ENCODE assay signal across 32 mouse cellular contexts in genomic region chr2:156286733-156287132, GRCm38 (mm10). TPM values are rescaled to one million over a fixed set of nuclear protein-coding genes. Genes with fewer than 3 reads are reported as not detected.
DNase-seq lines count a peak whose midpoint lies in the region; ATAC-seq and TF ChIP-seq lines count a peak whose summit lies in the region.
"Had no signal": no experiment of that assay in that cellular context is flagged by ENCODE, and none has a peak within 500 bp of the region (broad histone marks: within the 10 kb centered on the region; RNA-seq: fewer than 3 reads in every experiment).

No protein-coding gene starts in this region.

- H3K36me3 ChIP-seq in intestine, postnatal 0 days (ENCODE audit: control insufficient read depth, insufficient read depth): peaks cover 46% of the 10 kb centered on the region
- H3K36me3 ChIP-seq in intestine, embryonic 15.5 days: peaks cover 6% of the 10 kb centered on the region; the same call in 1 of the 2 replicates
- H3K36me3 ChIP-seq in E14TG2a.4 (ENCODE audit: insufficient read depth, low read length): peaks cover 99% of the 10 kb centered on the region
- peaks cover 3% of the 10 kb centered on the region; the same call in 1 of the 2 replicates for H3K36me3 ChIP-seq in stomach, postnatal 0 days (ENCODE audit: control insufficient read depth, insufficient read depth, low read length)
- H3K36me3 ChIP-seq in hindbrain, embryonic 12.5 days: peaks cover 47% of the 10 kb centered on the region
- peaks cover 80% of the 10 kb centered on the region for H3K36me3 ChIP-seq in kidney, embryonic 15.5 days

- H3K9me3 ChIP-seq in intestine, postnatal 0 days (ENCODE audit: control insufficient read depth): no peaks in the 10 kb centered on the region
- no peaks in the 10 kb centered on the region for H3K9me3 ChIP-seq in intestine, embryonic 15.5 days
- H3K9me3 ChIP-seq in E14TG2a.4 (ENCODE audit: low read length): no peaks in the 10 kb centered on the region
- no peaks in the 10 kb centered on the region for H3K9me3 ChIP-seq in stomach, postnatal 0 days (ENCODE audit: control insufficient read depth, low read length)
- no peaks in the 10 kb centered on the region for H3K9me3 ChIP-seq in hindbrain, embryonic 12.5 days (replicated peaks)
- H3K9me3 ChIP-seq in kidney, embryonic 15.5 days (replicated peaks): no peaks in the 10 kb centered on the region
- H3K9me3 ChIP-seq: embryonic facial prominence, embryonic 10.5 days; embryonic facial prominence, embryonic 15.5 days; forebrain, embryonic 13.5 days; G1E; heart, embryonic 10.5 days; heart, embryonic 15.5 days; hindbrain, embryonic 13.5 days; limb, embryonic 13.5 days; midbrain, embryonic 10.5 days; midbrain, embryonic 15.5 days had no signal

- no peak for DNase-seq in Patski (ENCODE audit: low read depth, low spot score)
- no peak for DNase-seq in stomach, postnatal 0 days (ENCODE audit: low spot score)
- DNase-seq: adrenal gland, adult 8-10 months; cerebellum, adult 2 months; cerebellum, postnatal 25 days; gastrocnemius, postnatal 10 days; heart, postnatal 36 days; kidney, adult 18-20 months; kidney, postnatal 4 days; lung, adult 18-20 months; lung, postnatal 14 days; right cerebral cortex, adult 18-20 months; spleen, adult 18-20 months; thymus, adult 18-20 months; thymus, postnatal 25 days had no signal

- CTCF ChIA-PET in Patski (lab: Charles Lee): interaction anchor here (1.4 kb wide), 1 partner anchor 8 kb away, joined by 4 read pairs; no protein-coding TSS in a partner anchor

- no peaks in the 10 kb centered on the region for H3K4me1 ChIP-seq in intestine, postnatal 0 days (replicated peaks; ENCODE audit: control insufficient read depth, insufficient read depth, low read length)
- no peaks in the 10 kb centered on the region for H3K4me1 ChIP-seq in intestine, embryonic 15.5 days (replicated peaks)
- peaks cover 27% of the 10 kb centered on the region for H3K4me1 ChIP-seq in E14TG2a.4 (replicated peaks; ENCODE audit: low read depth, low read length)
- H3K4me1 ChIP-seq in stomach, postnatal 0 days (replicated peaks; ENCODE audit: control insufficient read depth, insufficient read depth): no peaks in the 10 kb centered on the region
- H3K4me1 ChIP-seq in hindbrain, embryonic 12.5 days: no peaks in the 10 kb centered on the region
- no peaks in the 10 kb centered on the region for H3K4me1 ChIP-seq in kidney, embryonic 15.5 days
- H3K4me1 ChIP-seq: embryonic facial prominence, embryonic 10.5 days; embryonic facial prominence, embryonic 15.5 days; forebrain, embryonic 13.5 days; hindbrain, embryonic 13.5 days; midbrain, embryonic 10.5 days; midbrain, embryonic 15.5 days had no signal

- H3K27me3 ChIP-seq in intestine, postnatal 0 days (replicated peaks; ENCODE audit: control insufficient read depth, insufficient read depth, low read length): no peaks in the 10 kb centered on the region
- H3K27me3 ChIP-seq in intestine, embryonic 15.5 days (replicated peaks): no peaks in the 10 kb centered on the region
- H3K27me3 ChIP-seq in E14TG2a.4 (ENCODE audit: insufficient read depth, low read length) (no peaks in the 10 kb centered on the region), Patski (no peaks in the 10 kb centered on the region)
- H3K27me3 ChIP-seq in stomach, postnatal 0 days (ENCODE audit: control insufficient read depth, insufficient read depth, low read length): no peaks in the 10 kb centered on the region
- H3K27me3 ChIP-seq in hindbrain, embryonic 12.5 days: no peaks in the 10 kb centered on the region
- no peaks in the 10 kb centered on the region for H3K27me3 ChIP-seq in kidney, embryonic 15.5 days
- H3K27me3 ChIP-seq: embryonic facial prominence, embryonic 15.5 days; forebrain, embryonic 13.5 days; heart, embryonic 15.5 days; hindbrain, embryonic 13.5 days; limb, embryonic 13.5 days; midbrain, embryonic 15.5 days had no signal

- H3K4me3 ChIP-seq in intestine, postnatal 0 days (ENCODE audit: low read depth, low read length): no peak overlapping the region
- no peak overlapping the region for H3K4me3 ChIP-seq in intestine, embryonic 15.5 days (replicated peaks)
- no peak overlapping the region for H3K4me3 ChIP-seq in E14TG2a.4 (replicated peaks; ENCODE audit: low read length)
- H3K4me3 ChIP-seq in stomach, postnatal 0 days (ENCODE audit: low read depth, low read length): no peak overlapping the region
- no peak overlapping the region for H3K4me3 ChIP-seq in hindbrain, embryonic 12.5 days
- H3K4me3 ChIP-seq in kidney, embryonic 15.5 days (replicated peaks): no peak overlapping the region
- H3K4me3 ChIP-seq: embryonic facial prominence, embryonic 10.5 days; embryonic facial prominence, embryonic 15.5 days; forebrain, embryonic 13.5 days; heart, embryonic 10.5 days; heart, embryonic 15.5 days; hindbrain, embryonic 13.5 days; limb, embryonic 13.5 days; midbrain, embryonic 10.5 days; midbrain, embryonic 15.5 days had no signal

- H3K9ac ChIP-seq in intestine, postnatal 0 days (ENCODE audit: low read depth, low read length): no peak overlapping the region
- H3K9ac ChIP-seq in intestine, embryonic 15.5 days: no peak overlapping the region
- H3K9ac ChIP-seq in stomach, postnatal 0 days (ENCODE audit: low read length): no peak overlapping the region
- no peak overlapping the region for H3K9ac ChIP-seq in hindbrain, embryonic 12.5 days
- no peak overlapping the region for H3K9ac ChIP-seq in kidney, embryonic 15.5 days
- H3K9ac ChIP-seq: embryonic facial prominence, embryonic 15.5 days; forebrain, embryonic 13.5 days; heart, embryonic 15.5 days; hindbrain, embryonic 13.5 days; limb, embryonic 13.5 days; midbrain, embryonic 15.5 days had no signal

- no peak for TF ChIP-seq EP300 in stomach, postnatal 0 days (optimal IDR thresholded peaks at IDR 0.05)

- no peak overlapping the region for H3K27ac ChIP-seq in intestine, postnatal 0 days (ENCODE audit: low read depth, low read length)
- H3K27ac ChIP-seq in intestine, embryonic 15.5 days: no peak overlapping the region
- no peak overlapping the region for H3K27ac ChIP-seq in stomach, postnatal 0 days (replicated peaks)
- H3K27ac ChIP-seq in hindbrain, embryonic 12.5 days: no peak overlapping the region
- H3K27ac ChIP-seq in kidney, embryonic 15.5 days: no peak overlapping the region
- H3K27ac ChIP-seq: embryonic facial prominence, embryonic 10.5 days; embryonic facial prominence, embryonic 15.5 days; forebrain, embryonic 13.5 days; heart, embryonic 10.5 days; heart, embryonic 15.5 days; hindbrain, embryonic 13.5 days; limb, embryonic 13.5 days; midbrain, embryonic 10.5 days; midbrain, embryonic 15.5 days had no signal

- POLR2A ChIA-PET in Patski (lab: Charles Lee): no interaction called here

- H3K4me2 ChIP-seq in intestine, postnatal 0 days (replicated peaks; ENCODE audit: low read depth): no peak overlapping the region
- H3K4me2 ChIP-seq in intestine, embryonic 15.5 days (replicated peaks): no peak overlapping the region
- H3K4me2 ChIP-seq in stomach, postnatal 0 days (replicated peaks; ENCODE audit: low read depth): no peak overlapping the region
- H3K4me2 ChIP-seq in hindbrain, embryonic 12.5 days (replicated peaks): no peak overlapping the region
- no peak overlapping the region for H3K4me2 ChIP-seq in kidney, embryonic 15.5 days
- H3K4me2 ChIP-seq: embryonic facial prominence, embryonic 15.5 days; forebrain, embryonic 13.5 days; heart, embryonic 15.5 days; hindbrain, embryonic 13.5 days; limb, embryonic 13.5 days; liver, embryonic 11.5 days; midbrain, embryonic 15.5 days had no signal

- no peak for ATAC-seq in intestine, postnatal 0 days
- ATAC-seq in intestine, embryonic 15.5 days: no peak
- ATAC-seq in Patski: no peak
- ATAC-seq in stomach, postnatal 0 days (ENCODE audit: low FRiP score, low TSS enrichment): no peak
- no peak for ATAC-seq in hindbrain, embryonic 12.5 days (ENCODE audit: low FRiP score)
- no peak for ATAC-seq in kidney, embryonic 15.5 days (replicated peaks; ENCODE audit: low FRiP score)
- ATAC-seq: CD4-positive, CD25-positive, alpha-beta regulatory T cell, adult 4 months; forebrain, embryonic 13.5 days; midbrain, embryonic 15.5 days had no signal

- 0 out of 2 replicates have a peak, but pooled peaks have one; percentile 19 for TF ChIP-seq CTCF in intestine, postnatal 0 days (IDR thresholded peaks at IDR 0.05; ENCODE audit: low read depth)
- TF ChIP-seq CTCF in E14TG2a.4 (conservative IDR thresholded peaks at IDR 0.05; ENCODE audit: low read length): peak; percentile 32
- TF ChIP-seq CTCF in Patski (IDR thresholded peaks at IDR 0.05): peak; percentile 36
- TF ChIP-seq CTCF in stomach, postnatal 0 days (IDR thresholded peaks at IDR 0.05; ENCODE audit: low read depth): peak; percentile 22; the same call in 1 of the 2 replicates

- in situ Hi-C loops in Patski (cut with MboI; ENCODE audit: low pct_unique_long_range_greater_than_20kb): loop anchor here (25.0 kb wide), 1 partner anchor 274 kb away; the partner anchor contains the start of genes 6430550D23Rik and Ergic3

- 98% methylated on average over 4 of the region's 4 CpGs for WGBS in intestine, postnatal 0 days
- 93% methylated on average over 4 of the region's 4 CpGs for WGBS in intestine, embryonic 15.5 days
- WGBS in stomach, postnatal 0 days: 100% methylated on average over 4 of the region's 4 CpGs
- WGBS in hindbrain, embryonic 12.5 days: 98% methylated on average over 4 of the region's 4 CpGs
- 93% methylated on average over 4 of the region's 4 CpGs for WGBS in kidney, embryonic 15.5 days

RNA-seq across cellular contexts. Expression of gene Cnbd2, which starts 25.4 kb away (rescaled TPM):
- polyA plus RNA-seq in intestine, postnatal 0 days (2015; fragmentation: Nextera tagmentation; extraction: Ambion mirVana): 9.4 and 9.6 TPM in 2 replicates
- 4.4 and 5.0 TPM in 2 replicates for polyA plus RNA-seq in intestine, embryonic 15.5 days (2015; fragmentation: Nextera tagmentation; extraction: Ambion mirVana)
- 4.8 TPM for polyA plus RNA-seq in Patski (2021)
- polyA plus RNA-seq in stomach, postnatal 0 days (2015; fragmentation: Nextera tagmentation; extraction: Ambion mirVana): 6.1 and 6.3 TPM in 2 replicates
- polyA plus RNA-seq in hindbrain, embryonic 12.5 days (2016; fragmentation: Nextera tagmentation; extraction: Ambion mirVana): 6.4 and 6.7 TPM in 2 replicates
- polyA plus RNA-seq in kidney, embryonic 15.5 days (2015; fragmentation: Nextera tagmentation; extraction: Ambion mirVana): 6.3 TPM in 2 replicates

RNA-seq across cellular contexts. Expression of gene Scand1, which starts 25.8 kb away (rescaled TPM):
- polyA plus RNA-seq in intestine, postnatal 0 days (2015; fragmentation: Nextera tagmentation; extraction: Ambion mirVana): 187 and 200 TPM in 2 replicates
- polyA plus RNA-seq in intestine, embryonic 15.5 days (2015; fragmentation: Nextera tagmentation; extraction: Ambion mirVana): 62.8 and 75.2 TPM in 2 replicates
- 98.7 TPM for polyA plus RNA-seq in Patski (2021)
- polyA plus RNA-seq in stomach, postnatal 0 days (2015; fragmentation: Nextera tagmentation; extraction: Ambion mirVana): 116 TPM in 2 replicates
- 121 and 126 TPM in 2 replicates for polyA plus RNA-seq in hindbrain, embryonic 12.5 days (2016; fragmentation: Nextera tagmentation; extraction: Ambion mirVana)
- polyA plus RNA-seq in kidney, embryonic 15.5 days (2015; fragmentation: Nextera tagmentation; extraction: Ambion mirVana): 68.7 and 71.1 TPM in 2 replicates
